In the genomic region with DNA sequence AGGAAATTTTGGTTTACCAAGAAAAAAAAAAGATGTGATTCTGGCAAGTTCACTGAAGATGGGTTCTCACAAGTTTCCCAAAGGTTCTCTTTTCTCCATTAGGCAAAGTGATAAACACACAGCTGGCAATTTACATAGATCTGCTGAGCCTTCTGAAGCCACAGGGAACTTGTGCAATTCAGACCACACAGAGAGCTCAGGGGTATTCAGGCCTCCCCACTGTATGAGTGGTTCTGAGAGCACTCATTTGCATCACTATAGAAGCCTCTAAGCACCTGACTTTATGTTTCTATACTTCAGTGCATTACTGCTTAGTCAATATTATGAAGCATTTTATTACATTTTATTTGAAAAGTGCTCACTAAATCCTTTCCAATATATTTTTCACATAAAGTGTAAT, we compare ENCODE assay signal across 23 mouse cellular contexts.
A peak's percentile ranks its signal among the peaks of the same experiment; 100 is the strongest.
DNase-seq lines count a peak whose midpoint lies in the region; ATAC-seq and TF ChIP-seq lines count a peak whose summit lies in the region.
"Had no signal": no experiment of that assay in that cellular context is flagged by ENCODE, and none has a peak within 500 bp of the region (broad histone marks: within the 10 kb centered on the region; RNA-seq: fewer than 3 reads in every experiment).

No protein-coding gene starts in this region.

- H3K36me3 ChIP-seq in midbrain, embryonic 11.5 days (ENCODE audit: control insufficient read depth, insufficient read depth, low read length), result no peaks in the 10 kb centered on the region
- H3K36me3 ChIP-seq in midbrain, postnatal 0 days (ENCODE audit: insufficient read depth, low read length), result no peaks in the 10 kb centered on the region
- H3K36me3 ChIP-seq: embryonic facial prominence, embryonic 15.5 days; heart, embryonic 10.5 days; hindbrain, embryonic 12.5 days had no signal

- no peaks in the 10 kb centered on the region for H3K4me1 ChIP-seq in midbrain, embryonic 11.5 days (ENCODE audit: control insufficient read depth, insufficient read depth, low read length)
- no peaks in the 10 kb centered on the region for H3K4me1 ChIP-seq in midbrain, postnatal 0 days (ENCODE audit: insufficient read depth, low read length)
- H3K4me1 ChIP-seq: embryonic facial prominence, embryonic 15.5 days; forebrain, embryonic 13.5 days; heart, embryonic 10.5 days; hindbrain, embryonic 12.5 days had no signal

- peak; percentile 77 for DNase-seq in midbrain, embryonic 11.5 days (ENCODE audit: low spot score, missing footprints)
- no peak for DNase-seq in midbrain, postnatal 0 days (ENCODE audit: low spot score)
- DNase-seq in retina, postnatal 1 day, result peak; percentile 8
- DNase-seq in retina, embryonic 14.5 days (ENCODE audit: low spot score), result no peak
- peak; percentile 65 for DNase-seq in R1 (ENCODE audit: low read depth, low spot score)
- DNase-seq in gastrocnemius, postnatal 14 days, result no peak
- DNase-seq in urinary bladder, adult 2 months (ENCODE audit: low spot score), result no peak
- DNase-seq: adrenal gland, postnatal 10 days; cerebellum, adult 11-12 months; cerebellum, adult 9-10 months; cerebellum, postnatal 25 days; gastrocnemius, adult 2 months; gastrocnemius, postnatal 36 days; heart, postnatal 10 days; heart, postnatal 4 days; kidney, adult 11 months had no signal

- H3K27me3 ChIP-seq in midbrain, embryonic 11.5 days (ENCODE audit: control insufficient read depth, insufficient read depth, low read length), result no peaks in the 10 kb centered on the region
- H3K27me3 ChIP-seq in midbrain, postnatal 0 days (ENCODE audit: insufficient read depth, low read length), result no peaks in the 10 kb centered on the region
- H3K27me3 ChIP-seq: embryonic facial prominence, embryonic 15.5 days; forebrain, embryonic 13.5 days; hindbrain, embryonic 12.5 days; Patski had no signal

- intact Hi-C loops in gastrocnemius, postnatal 14 days (cut with DNase I; ENCODE audit: low total_unique reads), result no loop called here

- TF ChIP-seq CTCF in midbrain, postnatal 0 days (IDR thresholded peaks at IDR 0.05), result no peak

- no peak overlapping the region for H3K4me2 ChIP-seq in midbrain, embryonic 11.5 days
- H3K4me2 ChIP-seq in midbrain, postnatal 0 days (ENCODE audit: low read depth, low read length, poor library complexity, severe bottlenecking), result no peak overlapping the region
- H3K4me2 ChIP-seq: embryonic facial prominence, embryonic 15.5 days; forebrain, embryonic 13.5 days; hindbrain, embryonic 12.5 days had no signal

- no peak overlapping the region for H3K4me3 ChIP-seq in midbrain, embryonic 11.5 days (ENCODE audit: low read depth, low read length)
- no peak overlapping the region for H3K4me3 ChIP-seq in midbrain, postnatal 0 days (ENCODE audit: low read depth, low read length)
- H3K4me3 ChIP-seq: embryonic facial prominence, embryonic 15.5 days; erythroblast, embryonic 14.5 days; forebrain, embryonic 13.5 days; gastrocnemius, adult 2 months; heart, embryonic 10.5 days; hindbrain, embryonic 12.5 days had no signal

- ATAC-seq in midbrain, embryonic 11.5 days (ENCODE audit: low FRiP score), result peak; percentile 67; the same call in 1 of the 2 replicates
- ATAC-seq in midbrain, postnatal 0 days (ENCODE audit: low FRiP score), result no peak
- ATAC-seq: forebrain, embryonic 13.5 days; hindbrain, postnatal 0 days; Patski had no signal

- H3K9ac ChIP-seq in midbrain, embryonic 11.5 days (ENCODE audit: low read length), result no peak overlapping the region
- no peak overlapping the region for H3K9ac ChIP-seq in midbrain, postnatal 0 days (replicated peaks; ENCODE audit: low read length, poor library complexity, severe bottlenecking)
- H3K9ac ChIP-seq: embryonic facial prominence, embryonic 15.5 days; forebrain, embryonic 13.5 days; hindbrain, embryonic 12.5 days had no signal

- no peaks in the 10 kb centered on the region for H3K9me3 ChIP-seq in midbrain, embryonic 11.5 days (ENCODE audit: control insufficient read depth, low read length)
- H3K9me3 ChIP-seq in midbrain, postnatal 0 days (ENCODE audit: low read length), result no peaks in the 10 kb centered on the region
- H3K9me3 ChIP-seq: embryonic facial prominence, embryonic 15.5 days; forebrain, embryonic 13.5 days; heart, embryonic 10.5 days; hindbrain, embryonic 12.5 days had no signal

- no peak overlapping the region for H3K27ac ChIP-seq in midbrain, embryonic 11.5 days (ENCODE audit: low read depth, low read length)
- H3K27ac ChIP-seq in midbrain, postnatal 0 days (ENCODE audit: low read depth, low read length), result no peak overlapping the region
- H3K27ac ChIP-seq: embryonic facial prominence, embryonic 15.5 days; forebrain, embryonic 13.5 days; gastrocnemius, adult 2 months; heart, embryonic 10.5 days; hindbrain, embryonic 12.5 days; hindbrain, postnatal 0 days had no signal

Comparison
In these comparisons a context has a peak if more than half of its experiments do, and no peak if none do; other contexts are left out.
1. DNase-seq: peak in midbrain, embryonic 11.5 days (single experiment), retina, postnatal 1 day (single experiment) and R1 (single experiment); none in midbrain, postnatal 0 days (single experiment), retina, embryonic 14.5 days (single experiment), gastrocnemius, postnatal 14 days (single experiment) and urinary bladder, adult 2 months (single experiment).